Mouse (Mus musculus): ENCODE data around the gene Slc30a1. TPM values are rescaled to one million over a fixed set of nuclear protein-coding genes. Genes with fewer than 3 reads are reported as not detected.

Slc30a1 gene
- polyA plus RNA-seq, 1 experiment from 2014 or later: 2.1 TPM

DNA sequence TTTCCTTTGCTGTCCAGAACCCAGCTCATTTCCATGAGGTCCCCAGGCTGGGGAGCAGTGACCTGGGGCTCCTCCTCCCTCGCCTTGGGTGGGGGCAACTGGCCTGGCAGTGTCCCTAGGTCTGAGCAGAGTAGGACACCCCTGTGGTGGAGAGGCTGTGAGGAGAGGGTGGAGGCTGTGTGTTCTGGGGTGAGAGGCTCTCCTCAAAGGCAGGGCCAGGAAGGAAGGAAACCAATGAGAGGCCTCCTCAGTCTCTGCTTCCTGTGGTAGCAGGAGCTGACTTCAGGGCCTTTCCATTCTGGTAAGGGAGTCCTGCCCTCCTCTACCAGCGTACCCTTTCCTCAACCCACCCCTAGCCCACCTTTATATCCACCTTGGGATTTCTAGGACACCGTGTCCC, 49.7 kb downstream of the Slc30a1 start:
- Histone ChIP-seq H3K36me3 (ENCODE audit: control insufficient read depth, insufficient read depth, low read length) (no peaks in the 10 kb centered on the region), H3K9ac (ENCODE audit: low read depth, low read length) (no peak overlapping the region), H3K4me1 (ENCODE audit: control insufficient read depth, insufficient read depth, low read length) (no peaks in the 10 kb centered on the region), H3K9me3 (replicated peaks; ENCODE audit: control insufficient read depth, low read length) (no peaks in the 10 kb centered on the region), H3K27me3 (ENCODE audit: control insufficient read depth, insufficient read depth, low read length) (no peaks in the 10 kb centered on the region), H3K27ac (ENCODE audit: low read depth, low read length) (no peak overlapping the region), H3K4me2 (no peak overlapping the region), H3K4me3 (ENCODE audit: low read depth, low read length) (no peak overlapping the region)
- ATAC-seq (replicated peaks; ENCODE audit: insufficient number of reproducible peaks, low FRiP score, low TSS enrichment): no peak
- 62% methylated on average over 3 of the region's 3 CpGs for WGBS (ENCODE audit: insufficient replicate concordance)

DNA sequence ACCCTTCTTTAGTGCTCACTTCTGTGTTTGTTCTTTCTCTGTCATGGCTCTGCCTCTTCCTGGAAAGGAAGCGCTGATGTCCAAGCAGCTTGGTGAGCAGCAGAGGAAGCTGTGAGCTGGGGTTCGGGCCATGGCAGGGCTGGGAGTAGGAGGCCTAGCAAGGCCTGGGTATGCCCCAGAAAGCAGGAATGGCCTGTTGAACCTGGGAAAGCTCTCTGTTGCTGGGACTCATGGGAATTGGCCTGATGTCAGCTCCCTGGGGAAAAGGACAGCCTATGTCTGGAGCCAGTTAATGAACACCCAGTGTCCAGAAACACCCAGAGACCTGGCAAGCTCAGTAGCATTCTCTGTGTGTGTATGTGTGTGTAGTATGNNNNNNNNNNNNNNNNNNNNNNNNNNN, 50.3 kb downstream of the Slc30a1 start:
- no peak for ATAC-seq (replicated peaks; ENCODE audit: insufficient number of reproducible peaks, low FRiP score, low TSS enrichment)
- H3K4me3 ChIP-seq (ENCODE audit: low read depth, low read length): no peak overlapping the region
- H3K36me3 ChIP-seq (ENCODE audit: control insufficient read depth, insufficient read depth, low read length): no peaks in the 10 kb centered on the region
- H3K9me3 ChIP-seq (replicated peaks; ENCODE audit: control insufficient read depth, low read length): no peaks in the 10 kb centered on the region
- no peak overlapping the region for H3K27ac ChIP-seq (ENCODE audit: low read depth, low read length)
- 85% methylated on average over 2 of the region's 2 CpGs for WGBS (ENCODE audit: insufficient replicate concordance)
- H3K4me2 ChIP-seq: no peak overlapping the region
- no peaks in the 10 kb centered on the region for H3K27me3 ChIP-seq (ENCODE audit: control insufficient read depth, insufficient read depth, low read length)
- H3K4me1 ChIP-seq (ENCODE audit: control insufficient read depth, insufficient read depth, low read length): no peaks in the 10 kb centered on the region
- H3K9ac ChIP-seq (ENCODE audit: low read depth, low read length): no peak overlapping the region

DNA sequence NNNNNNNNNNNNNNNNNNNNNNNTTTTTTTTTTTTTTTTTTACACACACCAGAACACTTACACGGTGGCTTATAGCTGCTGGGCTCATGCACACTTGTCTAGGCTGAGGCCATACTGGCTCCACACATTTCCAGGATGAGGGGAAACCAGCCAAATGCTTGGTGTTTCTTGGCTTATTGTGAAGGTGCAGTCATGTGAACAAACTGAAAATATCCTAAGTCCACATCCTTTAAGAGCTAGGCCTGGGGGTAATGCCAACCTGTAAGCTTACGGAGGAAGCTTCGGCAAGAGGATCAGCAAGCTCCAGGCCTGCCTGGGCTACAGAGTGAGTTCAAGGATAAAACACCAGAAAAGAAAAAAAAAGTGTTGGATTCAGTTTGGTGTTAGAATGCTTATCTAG, 50.8 kb downstream of the Slc30a1 start:
- 97% methylated on average over 3 of the region's 3 CpGs for whole genome bisulfite sequencing (ENCODE audit: insufficient replicate concordance)
- no peaks in the 10 kb centered on the region for H3K9me3 ChIP-seq (replicated peaks; ENCODE audit: control insufficient read depth, low read length)
- no peaks in the 10 kb centered on the region for H3K36me3 ChIP-seq (ENCODE audit: control insufficient read depth, insufficient read depth, low read length)
- no peak overlapping the region for H3K4me3 ChIP-seq (ENCODE audit: low read depth, low read length)
- no peak overlapping the region for H3K4me2 ChIP-seq
- H3K27me3 ChIP-seq (ENCODE audit: control insufficient read depth, insufficient read depth, low read length): no peaks in the 10 kb centered on the region
- no peak for ATAC-seq (replicated peaks; ENCODE audit: insufficient number of reproducible peaks, low FRiP score, low TSS enrichment)
- no peak overlapping the region for H3K27ac ChIP-seq (ENCODE audit: low read depth, low read length)
- no peak overlapping the region for H3K9ac ChIP-seq (ENCODE audit: low read depth, low read length)
- H3K4me1 ChIP-seq (ENCODE audit: control insufficient read depth, insufficient read depth, low read length): no peaks in the 10 kb centered on the region

GRCm38 (mm10) chr1:191960946-191961345, 54.4 kb downstream of the Slc30a1 start:
- no peak overlapping the region for H3K4me2 ChIP-seq
- no peaks in the 10 kb centered on the region for H3K27me3 ChIP-seq (ENCODE audit: control insufficient read depth, insufficient read depth, low read length)
- H3K36me3 ChIP-seq (ENCODE audit: control insufficient read depth, insufficient read depth, low read length): no peaks in the 10 kb centered on the region
- no peaks in the 10 kb centered on the region for H3K4me1 ChIP-seq (ENCODE audit: control insufficient read depth, insufficient read depth, low read length)
- H3K9ac ChIP-seq (ENCODE audit: low read depth, low read length): no peak overlapping the region
- H3K4me3 ChIP-seq (ENCODE audit: low read depth, low read length): no peak overlapping the region
- WGBS (ENCODE audit: insufficient replicate concordance): 68% methylated on average over 2 of the region's 2 CpGs
- H3K27ac ChIP-seq (ENCODE audit: low read depth, low read length): no peak overlapping the region
- H3K9me3 ChIP-seq (replicated peaks; ENCODE audit: control insufficient read depth, low read length): no peaks in the 10 kb centered on the region
- no peak for ATAC-seq (replicated peaks; ENCODE audit: insufficient number of reproducible peaks, low FRiP score, low TSS enrichment)

Other genes starting within 250 kb of the Slc30a1 start
- 55.6 and 58.0 TPM in 2 replicates for gene Lpgat1, start 188.9 kb upstream of the Slc30a1 start, polyA plus RNA-seq (2014; fragmentation: Nextera tagmentation; extraction: Ambion mirVana)
- 27.0 and 32.2 TPM in 2 replicates for gene Nek2, start 85.3 kb upstream of the Slc30a1 start, polyA plus RNA-seq (2014; fragmentation: Nextera tagmentation; extraction: Ambion mirVana)
- gene Rd3, start 70.6 kb downstream of the Slc30a1 start, polyA plus RNA-seq (2014; fragmentation: Nextera tagmentation; extraction: Ambion mirVana): 1.0 and 1.3 TPM in 2 replicates
- 10.1 and 11.2 TPM in 2 replicates for gene Traf5, start 185.8 kb downstream of the Slc30a1 start, polyA plus RNA-seq (2014; fragmentation: Nextera tagmentation; extraction: Ambion mirVana)
- 24.8 and 25.7 TPM in 2 replicates for gene Rcor3, start 231.3 kb downstream of the Slc30a1 start, polyA plus RNA-seq (2014; fragmentation: Nextera tagmentation; extraction: Ambion mirVana)

Measured in heart, embryonic 11.5 days (tissue).